Mouse (Mus musculus) MEL (cell line): Measurements from ENCODE around the gene Zdhhc21. TPM values are rescaled to one million over a fixed set of nuclear protein-coding genes. Genes with fewer than 3 reads are reported as not detected.
A peak's percentile ranks its signal among the peaks of the same experiment; 100 is the strongest.

Source experiments
- DNase-seq: peaks from one replicate; pipeline ENCODE4 v3.0.0; 2011; ENCODE audit warnings: low read depth, low spot score
- H3K27ac ChIP-seq: 2 replicates; pipeline ENCODE4 v1.5.1; 2012; ENCODE audit warnings: low read depth, mild to moderate bottlenecking, control low read depth, low read length, moderate library complexity; ENCODE audit not compliant: control insufficient read depth
- H3K27me3 ChIP-seq, 2 experiments: fragments of 150-350 bp in 1 of 2; sonication (generic) in 1 of 2; 2 replicates each; pipeline ENCODE4 v1.6.1; 2012; ENCODE audit warnings: low read length in 2 of 2, mild to moderate bottlenecking in 2 of 2, improper control_type of control experiment in 1 of 2, moderate library complexity in 1 of 2; ENCODE audit not compliant: insufficient read depth in 2 of 2, control insufficient read depth in 1 of 2
- H3K36me3 ChIP-seq, 2 experiments: 2 replicates each; pipeline ENCODE4 v1.6.1; 2012 to 2014; ENCODE audit warnings: low read length in 2 of 2, improper control_type of control experiment in 1 of 2, inconsistent platforms in 1 of 2, mild to moderate bottlenecking in 1 of 2; ENCODE audit not compliant: insufficient read depth in 2 of 2, control insufficient read depth in 1 of 2
- H3K4me1 ChIP-seq, 2 experiments: fragments of 150-350 bp in 1 of 2; sonication (generic) in 1 of 2; 2 replicates each; pipeline ENCODE4 v1.6.1; 2012; ENCODE audit warnings: low read length in 2 of 2, improper control_type of control experiment in 1 of 2, mild to moderate bottlenecking in 1 of 2; ENCODE audit not compliant: insufficient read depth in 2 of 2, control insufficient read depth in 1 of 2
- H3K4me3 ChIP-seq, 2 experiments: fragments of 150-350 bp in 1 of 2; sonication (generic) in 1 of 2; 2 replicates each; pipeline ENCODE4 v1.5.1; 2012; ENCODE audit warnings: low read depth in 2 of 2, low read length in 2 of 2, mild to moderate bottlenecking in 2 of 2, moderate library complexity in 2 of 2, control low read depth in 1 of 2, improper control_type of control experiment in 1 of 2; ENCODE audit not compliant: control insufficient read depth in 1 of 2, insufficient read depth in 1 of 2
- H3K79me2 ChIP-seq: 2 replicates; pipeline ENCODE4 v1.6.1; 2012; ENCODE audit warnings: mild to moderate bottlenecking, low read length, moderate library complexity; ENCODE audit not compliant: control insufficient read depth, poor library complexity, insufficient read depth
- H3K9ac ChIP-seq: 2 replicates; pipeline ENCODE4 v1.6.1; 2012; ENCODE audit warnings: low read depth, mild to moderate bottlenecking, control low read depth, low read length, moderate library complexity; ENCODE audit not compliant: control insufficient read depth, poor library complexity, severe bottlenecking
- H3K9me3 ChIP-seq: fragments of 150-350 bp; sonication (generic); replicated peaks from 2 replicates; pipeline ENCODE4 v1.6.1; 2012; ENCODE audit warnings: mild to moderate bottlenecking, low read length, improper control_type of control experiment, moderate library complexity; ENCODE audit not compliant: insufficient read depth
- CTCF ChIP-seq, 3 experiments: IDR thresholded peaks in 2 of 3; conservative IDR thresholded peaks in 1 of 3; 2 replicates each; pipeline ENCODE4 v1.5.1; 2011 to 2012; ENCODE audit warnings: low read length in 3 of 3, low read depth in 2 of 3, mild to moderate bottlenecking in 2 of 3, improper control_type of control experiment in 1 of 3, inconsistent platforms in 1 of 3, mixed read lengths in 1 of 3, moderate library complexity in 1 of 3; ENCODE audit not compliant: control insufficient read depth in 1 of 3, insufficient read depth in 1 of 3, poor library complexity in 1 of 3, severe bottlenecking in 1 of 3
- EP300 ChIP-seq, 2 experiments: IDR thresholded peaks; 2 replicates each; pipeline ENCODE4 v1.6.1; 2011; ENCODE audit warnings: improper control_type of control experiment in 2 of 2, low read length in 2 of 2, low read depth in 1 of 2, mild to moderate bottlenecking in 1 of 2
- ETS1 ChIP-seq: IDR thresholded peaks from 2 replicates; pipeline ENCODE4 v1.6.1; 2012; ENCODE audit warnings: low read depth, mild to moderate bottlenecking, inconsistent platforms, low read length, improper control_type of control experiment, moderate library complexity
- GABPA ChIP-seq: IDR thresholded peaks from 2 replicates; pipeline ENCODE4 v1.6.1; 2012; ENCODE audit warnings: low read depth, mild to moderate bottlenecking, inconsistent platforms, low read length, improper control_type of control experiment, moderate library complexity
- GATA1 ChIP-seq: IDR thresholded peaks from 2 replicates; pipeline ENCODE4 v1.6.1; 2011; ENCODE audit warnings: low read depth, low read length, improper control_type of control experiment
- KAT2A ChIP-seq: conservative IDR thresholded peaks from 2 replicates; pipeline ENCODE4 v1.6.1; 2012; ENCODE audit warnings: low read depth, low read length, improper control_type of control experiment, inconsistent platforms
- MAFK ChIP-seq: IDR thresholded peaks from 2 replicates; pipeline ENCODE4 v1.6.1; 2011; ENCODE audit warnings: low read depth, mild to moderate bottlenecking, low read length, improper control_type of control experiment, borderline replicate concordance
- MAX ChIP-seq: IDR thresholded peaks from 2 replicates; pipeline ENCODE4 v1.6.1; 2011; ENCODE audit warnings: low read length, improper control_type of control experiment
- MAZ ChIP-seq: IDR thresholded peaks from 2 replicates; pipeline ENCODE4 v1.6.1; 2012; ENCODE audit warnings: low read depth, mild to moderate bottlenecking, inconsistent platforms, low read length, improper control_type of control experiment
- MEF2A ChIP-seq: IDR thresholded peaks from 2 replicates; pipeline ENCODE4 v1.6.1; 2014; ENCODE audit warnings: low read depth, mild to moderate bottlenecking, inconsistent platforms, low read length, improper control_type of control experiment; ENCODE audit not compliant: poor library complexity, insufficient replicate concordance, severe bottlenecking; ENCODE audit errors: extremely low read depth
- MXI1 ChIP-seq: IDR thresholded peaks from 2 replicates; pipeline ENCODE4 v1.6.1; 2011; ENCODE audit warnings: mild to moderate bottlenecking, low read depth, low read length, improper control_type of control experiment
- MYB ChIP-seq: IDR thresholded peaks from 2 replicates; pipeline ENCODE4 v1.6.1; 2011; ENCODE audit warnings: mild to moderate bottlenecking, low read depth, low read length, improper control_type of control experiment
- NRF1 ChIP-seq: IDR thresholded peaks from 2 replicates; pipeline ENCODE4 v1.6.1; 2014; ENCODE audit warnings: low read depth, mild to moderate bottlenecking, inconsistent platforms, low read length, improper control_type of control experiment, moderate library complexity; ENCODE audit not compliant: poor library complexity, insufficient read depth, severe bottlenecking
- POLR2AphosphoS5 ChIP-seq: IDR thresholded peaks from 2 replicates; pipeline ENCODE4 v1.6.1; 2012; ENCODE audit warnings: low read depth, borderline replicate concordance, mild to moderate bottlenecking, inconsistent platforms, low read length, moderate library complexity, mixed read lengths
- RAD21 ChIP-seq: IDR thresholded peaks from 2 replicates; pipeline ENCODE4 v1.6.1; 2011; ENCODE audit warnings: mild to moderate bottlenecking, low read depth, low read length, improper control_type of control experiment
- RCOR1 ChIP-seq: IDR thresholded peaks from 2 replicates; pipeline ENCODE4 v1.6.1; 2012; ENCODE audit warnings: low read depth, mild to moderate bottlenecking, inconsistent platforms, low read length, improper control_type of control experiment
- SIN3A ChIP-seq: IDR thresholded peaks from 2 replicates; pipeline ENCODE4 v1.6.1; 2012; ENCODE audit warnings: low read length, improper control_type of control experiment, inconsistent platforms
- SMC3 ChIP-seq: IDR thresholded peaks from 2 replicates; pipeline ENCODE4 v1.6.1; 2011; ENCODE audit warnings: low read depth, low read length, improper control_type of control experiment
- TBP ChIP-seq: IDR thresholded peaks from 2 replicates; pipeline ENCODE4 v1.8.0; 2011; ENCODE audit warnings: low read depth, low read length, improper control_type of control experiment
- TCF12 ChIP-seq: IDR thresholded peaks from 2 replicates; pipeline ENCODE4 v1.6.1; 2014; ENCODE audit warnings: low read depth, mild to moderate bottlenecking, inconsistent platforms, low read length, improper control_type of control experiment, moderate library complexity
- UBTF ChIP-seq: IDR thresholded peaks from 2 replicates; pipeline ENCODE4 v1.6.1; 2012; ENCODE audit warnings: low read depth, mild to moderate bottlenecking, inconsistent platforms, low read length, improper control_type of control experiment, moderate library complexity, borderline replicate concordance; ENCODE audit not compliant: insufficient read depth
- ZMIZ1 ChIP-seq: IDR thresholded peaks from 2 replicates; pipeline ENCODE4 v1.6.1; 2012; ENCODE audit warnings: low read depth, mild to moderate bottlenecking, inconsistent platforms, low read length, improper control_type of control experiment, moderate library complexity
- polyA plus RNA-seq, 2 experiments: library from polyadenylated mRNA; stranded (reverse) in 1 of 2; unstranded in 1 of 2; fragments of >175 nt in 1 of 2; fragments of >200 nt in 1 of 2; gene quantifications; 2 replicates each; pipeline versions ENCODE4 v1.2.1 to v1.2.4; 2012; ENCODE audit warnings: low replicate concordance in 2 of 2, low read depth in 1 of 2; ENCODE audit not compliant: insufficient read length in 2 of 2, insufficient read depth in 1 of 2, missing spikeins in 1 of 2
- total RNA-seq: library from RNA; depleted of rRNA; stranded (reverse); fragments of 300-350 nt; gene quantifications from 2 replicates; pipeline ENCODE4 v1.2.3, GENCODE M21; 2012

Gene Zdhhc21
- total and polyA plus RNA-seq, 3 experiments = 6.5 to 7.8 TPM; not detected in 1

DNA sequence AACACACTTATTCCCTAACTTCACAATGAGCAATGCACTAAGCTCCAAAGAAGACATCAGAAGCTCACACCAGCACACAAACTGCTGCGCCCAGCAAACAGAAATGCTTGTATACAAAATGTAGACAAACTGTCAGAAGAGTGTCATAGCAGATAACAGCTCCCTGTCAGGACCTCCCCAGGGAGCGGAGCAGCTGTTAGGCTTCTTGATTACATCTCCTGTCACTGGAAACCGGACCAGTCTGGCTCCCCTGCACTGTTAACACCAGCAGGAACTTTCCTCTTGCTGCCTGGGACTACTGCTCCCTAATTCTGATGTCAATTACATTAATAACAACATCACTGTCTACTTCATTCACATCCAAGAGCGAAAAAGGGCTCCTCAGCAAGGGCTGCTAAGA lies 44.5 kb downstream of the Zdhhc21 start:
- Histone ChIP-seq H3K79me2 (no peaks in the 10 kb centered on the region), H3K9ac (no peak overlapping the region), H3K27me3 (no peaks in the 10 kb centered on the region), H3K4me3 (no peak overlapping the region), H3K27ac (peak overlapping the region; percentile 41), H3K4me1 (peaks cover 7 to 14% of the 10 kb centered on the region in 2 experiments), H3K9me3 (no peaks in the 10 kb centered on the region), H3K36me3 (peaks cover 0 to 23% of the 10 kb centered on the region in 2 experiments; a peak in 3 of 4 replicates)
- peak; percentile 69 for DNase-seq
- peak; percentile 72 to 81; a peak in 3 of 4 replicates for TF ChIP-seq EP300 (IDR thresholded peaks at IDR 0.05; ENCODE audit: low read depth in 1 of 2, low read length in 2 of 2)
- peak; percentile 79 for TF ChIP-seq GATA1
- TF ChIP-seq GABPA = no peak
- TF ChIP-seq NRF1 = no peak
- no peak for TF ChIP-seq UBTF
- no peak for TF ChIP-seq RCOR1
- peak; percentile 97 for TF ChIP-seq ETS1
- TF ChIP-seq SMC3 = no peak
- TF ChIP-seq SIN3A = peak; percentile 90
- TF ChIP-seq KAT2A = no peak
- TF ChIP-seq TCF12 = peak; percentile 69
- TF ChIP-seq MXI1 = peak; percentile 47; the same call in 1 of the 2 replicates
- no peak for TF ChIP-seq MAX
- peak; percentile 66 for TF ChIP-seq MYB

DNA sequence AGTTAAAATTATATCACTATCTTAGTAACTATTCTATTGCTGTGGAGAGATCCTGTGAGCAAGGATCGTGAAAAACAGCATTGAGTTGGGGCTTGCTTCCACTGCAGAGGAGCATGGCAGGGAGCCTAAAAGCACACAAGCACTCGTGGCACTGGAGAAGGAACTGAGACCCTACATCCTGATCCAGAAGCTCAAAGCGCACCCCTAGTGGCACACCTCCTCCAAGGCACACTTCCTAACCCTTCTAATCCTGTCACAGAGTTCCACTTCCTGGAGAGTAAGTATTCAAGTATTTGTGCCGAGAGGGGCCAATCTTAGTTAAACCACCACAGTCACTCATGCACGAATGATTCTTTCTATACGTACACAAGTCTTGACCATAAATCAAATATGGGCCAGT lies 46.4 kb downstream of the Zdhhc21 start:
- Histone ChIP-seq H3K9ac (no peak overlapping the region), H3K27me3 (no peaks in the 10 kb centered on the region), H3K4me1 (peaks cover 7 to 14% of the 10 kb centered on the region in 2 experiments), H3K9me3 (no peaks in the 10 kb centered on the region), H3K4me3 (no peak overlapping the region), H3K79me2 (no peaks in the 10 kb centered on the region), H3K36me3 (peaks cover 0 to 22% of the 10 kb centered on the region in 2 experiments; a peak in 2 of 4 replicates), H3K27ac (no peak overlapping the region)
- peak; percentile 22 for DNase-seq
- TF ChIP-seq MEF2A (no peak), RCOR1 (no peak), TCF12 (no peak), SMC3 (no peak), ZMIZ1 (no peak), UBTF (no peak), MAFK (no peak), POLR2AphosphoS5 (no peak), RAD21 (no peak), CTCF (IDR thresholded peaks at IDR 0.05 in 2 of 3, conservative IDR thresholded peaks at IDR 0.05 in 1 of 3; ENCODE audit: control insufficient read depth in 1 of 3, insufficient read depth in 1 of 3, low read depth in 2 of 3, low read length in 3 of 3, poor library complexity in 1 of 3, severe bottlenecking in 1 of 3) (no peak), MAZ (no peak), SIN3A (no peak), TBP (no peak)
